Mouse (Mus musculus): ENCODE results near the gene Ppp4r2.
A peak's percentile ranks its signal among the peaks of the same experiment; 100 is the strongest.
"Not testable (repeated sequence)": the region's sequence is repeated elsewhere in the genome, so short reads cannot be mapped to it uniquely, and the experiment has no call there.

The Ppp4r2 gene

DNA sequence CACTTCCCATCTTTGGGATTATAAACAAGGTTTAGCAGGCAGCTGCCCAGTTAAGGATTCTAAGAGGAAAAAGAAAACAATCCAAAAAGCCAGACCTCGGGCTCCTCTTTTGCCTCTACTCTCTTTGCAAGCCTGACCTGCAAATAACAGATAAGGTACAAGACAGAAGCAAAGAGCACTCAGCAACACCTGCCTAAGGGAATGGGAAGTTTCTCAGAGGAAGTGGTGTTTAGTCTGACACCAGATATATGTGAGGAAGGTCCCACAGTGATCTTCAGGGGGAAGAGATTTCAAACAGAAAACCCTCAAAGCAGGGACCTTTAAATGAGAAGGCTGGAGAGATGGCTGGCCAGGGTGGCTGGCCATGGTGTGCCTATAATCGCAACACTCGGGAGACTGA, 2.2 kb upstream of the Ppp4r2 start:
- no peak for DNase-seq (ENCODE audit: low spot score in 2 of 2)

DNA sequence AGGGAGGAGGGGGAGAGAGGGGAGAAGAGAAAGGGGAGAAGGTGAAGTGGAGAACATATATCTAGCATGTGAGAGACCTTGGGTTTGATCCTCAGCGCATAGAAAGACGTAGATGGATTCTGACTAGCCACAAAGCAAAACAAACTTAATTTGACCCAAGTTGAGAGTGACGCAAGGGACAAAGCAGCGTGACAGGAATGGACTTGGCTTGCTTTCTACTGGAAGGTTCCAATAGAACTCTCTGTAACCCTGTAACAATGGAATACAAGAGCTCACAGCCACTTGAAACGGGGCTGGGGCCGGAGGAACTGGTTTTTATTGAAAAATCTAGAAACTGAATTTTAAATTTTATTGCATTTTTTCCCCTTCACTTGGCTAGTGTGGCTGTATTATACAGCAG, 1.7 kb upstream of the Ppp4r2 start:
- no peak for DNase-seq (ENCODE audit: low spot score in 2 of 2)

DNA sequence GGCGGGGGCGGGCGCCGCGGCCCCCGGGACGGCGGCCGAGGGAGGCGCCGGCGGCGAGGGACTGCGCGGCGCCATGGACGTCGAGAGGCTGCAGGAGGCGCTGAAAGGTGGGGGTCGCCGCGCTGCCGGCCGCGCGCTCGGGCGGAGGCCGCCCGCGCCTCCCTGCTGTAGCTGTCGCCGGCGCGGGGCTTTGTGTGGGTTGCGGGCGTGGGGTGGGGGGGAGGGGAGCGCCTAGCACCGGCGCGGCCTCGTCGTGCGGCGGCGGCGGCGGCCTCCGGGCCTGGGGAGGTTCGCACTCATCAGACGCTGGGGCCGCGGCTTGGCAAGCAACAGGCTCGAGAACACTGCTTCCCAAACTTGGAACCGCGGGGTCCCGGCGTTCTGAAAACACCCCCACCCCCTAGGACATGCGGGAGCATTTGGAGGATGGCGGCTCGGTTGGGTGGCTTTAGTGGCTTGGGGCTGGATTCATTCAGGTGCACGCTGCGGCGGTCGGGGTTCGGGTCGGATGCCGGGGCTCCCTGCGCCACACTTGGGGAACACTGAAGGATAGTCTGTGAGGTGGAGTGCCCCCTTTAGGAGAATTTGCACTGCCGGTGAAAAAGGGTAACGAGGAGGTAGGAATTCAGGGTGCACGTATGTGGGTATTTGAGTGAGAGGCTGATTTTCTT, 524 bp downstream of the Ppp4r2 start:
- peak; percentile 45 to 59 for DNase-seq (ENCODE audit: low spot score in 2 of 2)

DNA sequence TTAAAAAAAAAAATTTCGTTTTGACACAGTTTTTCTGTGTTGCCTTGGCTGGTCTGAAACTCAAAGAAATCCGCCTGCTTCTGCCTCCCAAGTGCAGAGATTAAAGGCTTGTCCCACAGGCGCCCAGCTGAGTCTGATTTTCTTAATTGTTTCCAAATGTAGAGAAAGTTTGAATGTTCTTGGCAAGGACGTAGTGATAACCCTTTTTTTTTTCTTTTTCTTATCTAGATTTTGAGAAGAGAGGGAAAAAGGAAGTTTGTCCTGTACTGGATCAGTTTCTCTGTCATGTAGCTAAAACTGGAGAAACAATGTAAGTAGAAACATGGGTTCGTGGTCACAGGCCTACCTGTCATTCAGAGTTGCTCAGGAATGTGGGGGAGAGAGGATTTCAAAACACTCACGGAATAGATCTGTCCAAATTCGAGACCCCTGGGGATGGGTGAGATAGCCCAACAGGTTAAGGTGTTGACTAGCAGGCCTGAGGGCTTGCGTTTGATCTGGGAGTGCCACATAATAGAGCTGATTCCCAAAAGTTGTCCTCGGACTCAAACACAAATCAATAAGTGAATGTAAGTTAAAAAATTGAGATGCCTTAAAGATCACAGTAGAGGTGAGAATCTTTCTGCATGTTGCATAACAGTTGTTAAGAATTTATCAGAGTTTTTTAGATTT, 1.2 kb downstream of the Ppp4r2 start:
- DNase-seq (ENCODE audit: low spot score in 2 of 2) = no peak

DNA sequence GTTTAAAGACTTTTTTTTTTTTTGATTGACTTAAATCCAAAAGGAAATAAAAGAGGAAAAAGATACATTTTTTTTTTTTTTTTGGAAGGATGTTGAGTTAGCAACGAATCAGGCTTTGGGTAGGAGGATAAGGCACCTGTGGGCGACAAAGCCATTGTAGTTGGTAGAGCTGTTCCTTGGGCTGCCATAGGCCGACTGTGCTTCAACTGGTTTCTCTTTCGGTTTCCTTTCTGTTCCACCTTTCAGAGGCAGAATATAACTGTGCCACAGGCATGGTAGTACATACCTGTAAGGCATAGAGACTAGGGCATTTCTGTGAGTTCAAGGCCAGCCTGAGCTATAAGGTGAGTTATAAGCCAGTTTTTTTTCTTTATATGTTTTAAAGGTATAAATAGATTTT, 11.6 kb downstream of the Ppp4r2 start:
- no peak for DNase-seq (ENCODE audit: low spot score in 2 of 2)

DNA sequence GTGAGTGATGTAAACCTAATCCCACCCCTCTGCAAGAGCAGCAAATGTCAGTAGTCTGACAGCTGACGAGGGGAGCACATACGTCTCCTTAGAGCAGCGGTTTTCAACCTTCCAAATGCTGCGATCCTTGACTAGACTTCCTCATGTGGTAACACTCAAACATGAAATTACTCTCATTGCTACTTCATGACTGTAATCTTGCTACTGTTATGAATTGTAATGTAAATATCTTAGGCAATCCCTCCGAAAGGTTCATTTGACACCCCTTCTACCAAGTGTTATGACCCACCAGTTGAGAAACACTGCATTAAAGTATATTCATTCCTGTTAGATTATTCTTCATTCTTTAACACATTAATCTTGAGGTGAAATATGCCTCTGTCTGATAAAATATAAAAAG, 13.8 kb downstream of the Ppp4r2 start:
- no peak for DNase-seq (ENCODE audit: low spot score in 2 of 2)

DNA sequence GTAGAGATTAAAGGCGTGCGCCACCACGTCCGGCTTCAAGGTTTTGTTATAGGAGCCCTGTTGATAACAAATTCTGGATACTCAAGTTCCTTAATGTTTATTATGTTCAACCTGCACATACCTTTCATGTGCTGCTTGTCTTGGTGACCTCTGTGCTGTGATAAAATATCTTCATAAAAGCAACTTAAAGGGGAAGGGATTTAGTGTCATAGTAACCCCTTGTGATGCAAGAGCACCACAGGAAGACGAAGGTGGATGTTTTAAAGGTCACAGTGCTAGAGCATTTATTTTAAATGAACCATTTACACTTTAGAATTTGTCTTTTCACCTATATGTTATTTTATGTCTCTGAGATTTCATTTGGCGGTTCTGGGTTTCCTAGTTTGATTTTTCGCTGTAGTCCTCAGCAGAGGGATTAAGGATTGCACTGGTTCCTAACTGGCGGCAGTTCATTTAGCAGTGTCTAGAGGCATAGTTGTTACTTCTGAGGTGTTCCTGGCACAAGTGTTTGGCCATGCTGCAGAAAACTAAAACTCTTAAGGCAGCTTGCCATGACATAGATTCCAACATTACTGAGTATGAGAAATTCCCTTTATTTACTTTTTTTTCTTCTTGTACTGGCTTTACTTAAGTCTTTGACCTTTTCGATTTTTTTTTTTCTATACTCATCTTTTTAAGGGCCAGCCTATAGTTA, 15.4 kb downstream of the Ppp4r2 start:
- no peak for DNase-seq (ENCODE audit: low spot score in 2 of 2)

DNA sequence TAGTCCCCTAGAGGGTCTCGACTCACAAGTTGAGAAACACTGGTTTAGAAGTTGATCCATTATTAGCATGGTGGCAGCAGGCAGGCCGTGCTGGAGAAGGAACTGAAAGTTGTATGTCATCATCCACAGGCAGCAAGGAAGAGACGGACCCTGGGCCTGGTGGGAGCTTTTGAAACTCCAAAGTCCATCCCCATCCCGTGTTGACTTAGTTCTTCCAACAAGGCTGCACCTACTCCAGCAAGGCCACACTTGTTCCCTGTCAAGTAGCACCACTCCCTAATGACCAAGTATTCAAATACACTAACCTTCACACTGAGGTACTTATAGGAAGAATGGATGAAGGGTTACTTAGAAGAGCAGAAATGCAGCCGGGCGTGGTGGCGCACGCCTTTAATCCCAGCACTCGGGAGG, 17.3 kb downstream of the Ppp4r2 start:
- DNase-seq (ENCODE audit: low spot score in 2 of 2) = no peak

DNA sequence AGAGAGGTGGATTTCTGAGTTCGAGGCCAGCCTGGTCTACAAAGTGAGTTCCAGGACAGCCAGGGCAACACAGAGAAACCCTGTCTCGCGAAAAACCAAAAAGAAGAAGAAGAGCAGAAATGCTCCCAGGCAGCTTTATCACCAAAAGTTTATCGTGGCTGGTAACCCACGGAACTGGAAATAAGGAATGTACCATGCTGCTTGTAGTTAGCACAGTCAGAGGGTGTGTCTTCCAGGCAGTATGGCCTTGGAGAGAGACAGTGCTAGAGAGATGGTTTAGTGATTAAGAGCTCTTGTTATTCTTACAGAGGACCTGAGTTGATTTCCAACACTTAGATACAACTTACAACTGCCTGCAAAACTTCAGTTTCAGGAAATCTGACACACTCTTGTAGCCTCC, 17.7 kb downstream of the Ppp4r2 start:
- DNase-seq (ENCODE audit: low spot score in 2 of 2) = no peak

DNA sequence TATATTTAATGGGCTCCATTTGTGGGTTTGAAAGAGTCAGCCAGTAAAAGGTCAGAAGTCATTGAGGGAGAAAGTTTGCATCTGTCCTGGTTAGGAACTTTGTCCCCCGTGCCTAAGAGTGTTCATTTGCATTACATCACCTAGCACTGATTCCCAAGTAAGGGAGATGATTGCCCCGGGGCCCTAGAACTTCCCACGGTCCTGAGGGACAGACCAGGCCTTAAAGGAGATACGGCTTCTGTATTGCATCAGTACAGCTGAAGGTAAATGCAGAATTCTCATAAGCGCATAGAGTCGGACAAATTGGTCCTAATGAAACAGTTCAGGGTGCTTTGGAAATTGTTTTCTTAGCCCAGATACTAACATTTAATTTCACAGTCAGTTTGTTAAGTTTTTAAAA, 31.9 kb downstream of the Ppp4r2 start:
- no peak for DNase-seq (ENCODE audit: low spot score in 2 of 2)

DNA sequence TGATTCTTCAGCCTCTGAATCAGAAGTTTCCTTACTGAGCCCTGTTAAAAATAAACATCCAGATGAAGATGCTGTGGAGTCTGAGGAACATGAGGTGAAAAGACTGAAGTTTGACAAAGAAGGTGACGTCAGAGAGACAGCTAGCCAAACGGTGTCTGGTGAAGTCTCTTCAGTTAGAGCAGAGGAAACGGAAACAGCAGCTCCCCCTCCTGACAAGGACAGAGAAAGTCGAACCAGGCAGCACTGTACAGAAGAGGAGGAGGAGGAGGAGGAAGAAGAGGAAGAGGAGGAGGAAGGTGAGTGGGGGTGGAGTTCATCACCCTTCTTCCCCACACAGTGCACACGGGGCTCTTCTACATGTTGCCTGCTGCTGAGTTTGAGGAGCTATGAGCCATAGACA, 32.4 kb downstream of the Ppp4r2 start:
- DNase-seq (ENCODE audit: low spot score in 2 of 2) = not testable (repeated sequence)

DNA sequence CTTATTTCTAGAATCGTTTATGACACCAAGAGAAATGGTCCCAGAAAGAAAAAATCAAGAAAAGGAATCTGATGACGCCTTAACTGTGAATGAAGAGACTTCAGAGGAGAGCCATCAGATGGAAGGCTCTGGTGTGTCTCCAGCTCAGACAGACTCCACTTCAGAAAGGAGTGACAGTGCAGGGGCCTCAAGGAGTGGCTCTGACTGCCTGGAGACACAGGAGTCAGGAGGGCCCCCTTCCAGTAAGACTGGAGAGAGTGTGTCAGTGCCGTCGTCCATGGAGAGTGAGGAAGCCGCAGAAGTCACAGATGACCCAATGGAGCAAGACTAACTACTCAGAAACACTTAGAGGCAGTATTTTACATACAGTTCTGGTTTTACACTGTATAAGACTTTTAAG, 32.8 kb downstream of the Ppp4r2 start:
- not testable (repeated sequence) for DNase-seq (ENCODE audit: low spot score in 2 of 2)

DNA sequence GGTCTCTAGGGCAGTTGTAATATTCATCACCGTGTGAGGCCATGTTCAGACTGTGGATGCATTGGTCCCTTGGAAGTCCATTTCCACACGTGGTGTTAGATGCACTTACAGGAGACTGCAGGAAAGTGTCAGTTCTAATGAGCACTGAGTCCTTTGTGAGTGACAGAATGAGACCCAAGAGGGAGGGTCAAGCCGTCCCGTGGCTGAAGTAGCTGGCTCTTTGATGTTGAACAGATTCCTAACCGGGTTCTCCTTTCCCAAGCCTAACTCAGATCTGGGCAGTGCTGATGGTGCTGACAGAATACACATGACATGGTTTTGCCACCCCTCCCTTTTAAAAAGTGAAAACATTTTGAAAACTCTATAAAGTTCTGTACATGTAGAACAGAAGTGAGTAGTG, 35.4 kb downstream of the Ppp4r2 start:
- no peak for DNase-seq (ENCODE audit: low spot score in 2 of 2)

DNA sequence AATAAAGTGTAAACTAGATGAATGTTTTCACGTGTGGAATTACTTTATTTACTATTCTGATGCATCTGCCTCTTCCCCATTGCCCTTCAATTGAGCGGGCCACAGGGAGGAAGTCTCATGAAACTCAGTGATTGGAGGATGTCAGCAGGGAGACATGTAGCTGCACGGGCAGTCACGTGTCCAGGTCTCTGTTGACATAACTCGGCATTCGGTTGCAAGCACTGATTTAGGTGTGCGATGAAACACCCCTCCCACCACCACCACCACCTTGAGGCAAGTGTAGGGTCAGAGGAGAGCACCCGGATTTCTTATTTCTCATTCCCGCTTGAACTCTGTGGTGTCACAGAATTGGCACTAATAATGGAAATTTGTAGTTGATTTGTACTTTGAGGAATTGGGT, 36.5 kb downstream of the Ppp4r2 start:
- no peak for DNase-seq (ENCODE audit: low spot score in 2 of 2)

DNA sequence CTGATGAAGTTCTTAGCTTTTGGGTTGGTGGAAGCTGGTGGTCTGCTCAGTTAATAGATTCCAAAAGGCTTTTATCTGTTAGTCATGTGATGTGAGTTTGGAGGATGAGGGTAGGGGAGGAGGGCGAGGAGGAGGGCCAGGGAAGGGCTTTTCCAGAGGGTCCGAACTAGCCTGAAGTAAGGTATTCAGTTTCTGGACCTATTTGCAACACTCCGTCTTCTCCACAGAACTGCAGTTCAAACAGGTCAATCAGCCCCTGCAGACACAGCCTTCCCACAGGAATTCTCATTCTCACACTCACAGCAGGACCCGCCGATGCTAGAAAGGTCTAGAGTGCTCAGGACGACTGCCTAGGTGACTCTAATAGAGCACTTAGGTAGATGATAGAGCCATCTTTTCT, 39.8 kb downstream of the Ppp4r2 start:
- DNase-seq (ENCODE audit: low spot score in 2 of 2) = no peak

DNA sequence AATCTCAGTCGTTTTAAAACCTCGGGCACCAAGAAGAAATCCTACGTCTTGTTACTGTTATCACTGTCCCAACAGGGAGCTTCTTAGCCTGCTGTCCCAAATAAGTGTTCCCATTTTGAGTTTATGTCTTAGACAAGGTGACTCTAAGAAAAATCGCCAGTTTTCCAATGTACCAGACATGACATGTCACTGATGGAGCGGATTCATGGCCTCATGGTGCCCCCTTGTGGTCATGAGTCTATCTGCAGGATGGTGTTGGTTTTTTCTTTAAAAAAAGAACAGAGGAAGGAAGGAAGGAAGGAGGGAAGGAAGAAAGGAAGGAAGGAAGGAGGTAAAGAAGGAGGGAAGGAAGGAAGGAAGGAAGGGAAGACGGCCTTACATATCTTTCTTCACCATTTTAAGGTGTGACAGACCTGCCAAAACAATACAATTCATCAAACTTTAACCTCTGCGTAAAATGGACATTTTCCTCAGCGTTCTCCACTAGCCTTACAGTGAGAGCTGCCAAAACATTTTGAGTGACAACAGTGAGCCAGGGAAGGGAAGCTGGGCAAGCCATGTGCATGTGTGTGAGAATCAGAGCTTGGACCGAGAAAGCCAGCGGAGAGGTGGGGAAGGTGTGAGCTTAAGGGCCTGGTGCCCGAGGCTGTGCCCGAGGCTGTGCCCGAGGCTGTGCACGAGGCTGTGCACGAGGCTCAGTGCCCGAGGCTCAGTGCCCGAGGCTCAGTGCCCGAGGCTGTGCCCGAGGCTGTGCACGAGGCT, 42.6 kb downstream of the Ppp4r2 start:
- peak; percentile 13 to 32 for DNase-seq (ENCODE audit: low spot score in 2 of 2)

DNA sequence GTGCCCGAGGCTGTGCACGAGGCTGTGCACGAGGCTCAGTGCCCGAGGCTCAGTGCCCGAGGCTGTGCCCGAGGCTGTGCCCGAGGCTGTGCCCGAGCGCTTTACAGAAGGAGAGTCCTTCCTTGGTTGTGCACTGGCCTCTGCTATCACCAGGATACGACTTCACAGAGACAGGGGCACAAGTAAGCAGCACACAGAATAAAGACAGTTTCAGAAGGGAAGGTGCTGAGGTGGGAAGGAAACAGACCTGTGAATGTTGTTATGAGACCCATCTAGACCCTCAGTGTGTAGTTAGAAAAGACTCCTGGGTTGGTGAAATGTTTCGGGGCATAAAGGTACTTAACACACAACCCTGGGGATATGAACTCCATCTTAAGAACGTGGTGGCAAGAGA, 43.2 kb downstream of the Ppp4r2 start:
- DNase-seq (ENCODE audit: low spot score in 2 of 2) = no peak

DNA sequence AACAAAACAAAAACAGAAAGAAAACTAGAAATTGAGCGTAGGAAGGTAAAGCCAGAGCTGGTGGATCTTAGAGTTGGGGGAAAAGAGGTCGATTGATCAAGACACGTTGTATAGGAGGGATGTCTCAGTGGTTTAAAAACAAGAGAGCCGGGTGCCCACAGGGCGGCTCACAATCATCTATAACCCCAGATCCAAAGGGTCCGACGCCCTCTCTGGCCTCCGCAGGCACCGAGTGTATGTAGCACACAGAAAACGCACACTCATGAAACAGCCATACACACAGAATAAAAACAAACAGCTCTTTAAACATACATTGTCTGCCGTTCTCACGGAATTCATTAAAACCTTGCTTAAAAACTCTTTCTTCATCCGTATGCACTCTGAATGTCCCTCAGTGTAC, 45.1 kb downstream of the Ppp4r2 start:
- DNase-seq (ENCODE audit: low spot score in 2 of 2) = no peak

DNA sequence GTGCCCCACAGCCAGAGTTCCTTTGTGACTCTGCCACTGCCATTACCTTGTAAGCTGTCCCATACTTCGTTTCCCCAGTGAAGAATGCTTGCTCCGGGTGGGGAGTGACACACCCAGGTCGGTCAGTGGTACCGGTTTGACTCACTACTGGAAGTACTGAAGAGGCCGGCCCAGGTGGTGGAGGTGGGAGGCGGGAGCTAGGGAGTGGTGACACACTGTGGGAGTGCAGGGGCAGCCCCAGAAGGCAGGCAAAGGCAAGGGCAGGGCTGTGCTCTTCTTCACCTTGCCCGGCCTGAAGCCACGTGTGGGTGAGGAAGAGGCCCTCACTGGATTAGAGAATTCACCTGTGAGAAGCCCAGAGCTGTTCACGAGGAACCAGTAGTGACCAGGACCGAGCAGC, 46.2 kb downstream of the Ppp4r2 start:
- no peak for DNase-seq (ENCODE audit: low spot score in 2 of 2)

DNA sequence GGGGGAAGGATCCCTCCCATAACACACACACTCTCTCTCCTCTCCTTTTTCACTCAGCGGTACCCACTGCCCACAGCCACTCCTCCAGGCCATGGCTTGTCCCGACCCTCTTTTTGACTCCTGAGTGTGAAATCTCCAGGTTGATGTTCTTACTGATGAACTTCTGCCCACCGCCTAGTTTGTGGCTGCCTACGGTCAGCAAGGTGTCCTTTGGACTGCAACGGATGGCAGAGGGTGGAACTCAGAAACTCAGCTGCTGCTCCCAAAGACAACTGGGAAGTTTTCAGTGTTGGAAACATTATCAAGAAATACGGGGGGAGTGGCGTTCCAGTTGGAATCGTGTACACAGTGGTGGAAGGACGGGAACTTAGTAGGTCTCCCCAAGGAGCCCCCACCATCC, 48.2 kb downstream of the Ppp4r2 start:
- no peak for DNase-seq (ENCODE audit: low spot score in 2 of 2)

DNA sequence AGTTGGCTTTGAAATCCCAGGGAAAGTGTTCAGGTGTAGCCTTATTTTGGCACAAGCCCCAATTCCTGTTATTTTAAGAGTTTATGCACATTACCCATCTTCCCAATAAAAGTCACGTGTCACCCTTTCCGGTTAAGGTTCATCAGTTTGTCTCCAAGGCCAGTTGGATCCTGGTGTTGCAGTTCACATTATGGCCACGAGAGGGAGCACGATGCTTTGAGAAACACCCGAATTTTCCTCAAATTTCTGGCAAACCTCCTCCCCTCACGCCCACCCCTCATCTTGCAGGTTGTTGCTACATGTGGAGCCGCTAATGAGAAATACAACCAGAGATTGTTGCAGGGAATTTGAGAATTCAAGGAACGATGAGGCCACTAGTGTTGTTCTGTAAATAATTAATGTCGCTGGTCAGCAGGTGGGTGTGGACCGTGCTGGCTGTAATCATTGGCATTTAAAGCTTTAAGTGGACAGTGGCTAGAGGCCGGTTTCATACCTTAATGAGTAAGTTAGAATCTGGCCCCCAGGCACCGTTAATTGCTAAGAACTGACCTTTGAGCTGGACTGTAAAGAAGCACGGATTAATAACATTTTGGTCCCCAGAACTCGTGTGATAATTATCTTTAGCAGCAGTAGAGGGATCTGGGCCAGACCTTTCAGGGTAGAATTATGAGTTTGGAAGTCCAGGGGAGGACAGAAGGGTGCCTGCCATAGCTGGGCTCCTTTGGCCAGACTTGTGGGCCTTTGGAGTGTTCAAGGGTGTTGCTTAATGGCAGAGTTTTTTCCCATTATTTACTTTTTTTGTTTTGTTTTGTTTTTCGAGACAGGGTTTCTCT, 49.2 kb downstream of the Ppp4r2 start:
- peak in 1 of 2 experiments; percentile 16 for DNase-seq (ENCODE audit: low spot score in 2 of 2)

DNA sequence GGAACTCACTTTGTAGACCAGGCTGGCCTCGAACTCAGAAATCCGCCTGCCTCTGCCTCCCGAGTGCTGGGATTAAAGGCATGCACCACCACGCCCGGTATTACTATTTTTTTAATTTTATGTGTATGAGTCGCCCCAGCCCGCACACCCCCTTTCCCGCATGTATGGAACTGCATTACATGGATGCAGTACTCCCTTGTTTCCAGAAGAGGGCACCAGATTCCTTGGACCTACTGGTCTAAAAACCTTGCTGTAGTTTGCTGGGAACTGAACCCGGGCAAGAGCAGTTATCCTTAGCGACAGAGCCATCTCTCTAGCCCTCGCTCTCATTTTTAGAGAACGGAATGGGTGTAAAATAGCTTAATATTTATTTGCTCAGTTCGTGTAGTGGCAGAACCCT, 49.8 kb downstream of the Ppp4r2 start:
- DNase-seq (ENCODE audit: low spot score in 2 of 2) = peak in 1 of 2 experiments; percentile 6
